Mouse (Mus musculus) heart, embryonic 11.5 days (tissue): ENCODE measurements at regions not wholly inside any gene's neighbourhood (a gene's known extent, or its start where the extent isn't known, plus 50 kb on each side); places are given as distances from the start of the nearest gene placed in this dataset.

Experiments used
- ATAC-seq: fragments of 200-750 bp; cut with Nextera tagmentation; replicated peaks from 2 replicates; pipeline ENCODE4 v1.8.0; 2017; ENCODE audit warnings: moderate library complexity; ENCODE audit not compliant: insufficient number of reproducible peaks, low FRiP score, low TSS enrichment
- H3K27ac ChIP-seq: fragments of 300-500 bp; sonication (generic); 2 replicates; pipeline ENCODE4 v1.5.1; 2014; ENCODE audit warnings: mild to moderate bottlenecking, low read depth, low read length
- H3K27me3 ChIP-seq: fragments of 300-500 bp; sonication (generic); 2 replicates; pipeline ENCODE4 v1.6.1; 2014; ENCODE audit warnings: mild to moderate bottlenecking, low read length, mixed read lengths; ENCODE audit not compliant: control insufficient read depth, insufficient read depth
- H3K36me3 ChIP-seq: fragments of 300-500 bp; sonication (generic); 2 replicates; pipeline ENCODE4 v1.6.1; 2014; ENCODE audit warnings: mild to moderate bottlenecking, low read length, moderate library complexity, mixed read lengths; ENCODE audit not compliant: control insufficient read depth, insufficient read depth
- H3K4me1 ChIP-seq: fragments of 300-500 bp; sonication (generic); 2 replicates; pipeline ENCODE4 v1.6.1; 2014; ENCODE audit warnings: low read length; ENCODE audit not compliant: control insufficient read depth, insufficient read depth
- H3K4me2 ChIP-seq: fragments of 300-500 bp; sonication (generic); 2 replicates; pipeline ENCODE4 v1.6.1; 2014; ENCODE audit warnings: mild to moderate bottlenecking, moderate library complexity
- H3K4me3 ChIP-seq: fragments of 300-500 bp; sonication (generic); 2 replicates; pipeline ENCODE4 v1.5.1; 2014; ENCODE audit warnings: low read depth, low read length
- H3K9ac ChIP-seq: fragments of 300-500 bp; sonication (generic); 2 replicates; pipeline ENCODE4 v1.6.1; 2014; ENCODE audit warnings: mild to moderate bottlenecking, low read depth, low read length, moderate library complexity
- H3K9me3 ChIP-seq: fragments of 300-500 bp; sonication (generic); replicated peaks from 2 replicates; pipeline ENCODE4 v1.6.1; 2016; ENCODE audit warnings: low read length; ENCODE audit not compliant: control insufficient read depth
- WGBS: fragments of 180-500 bp; shearing (Covaris S2); extraction: QIAGEN DNeasy Blood & Tissue Kit; methylation state at CpG from one replicate; pipeline ENCODE4 v1.1.7; 2014; ENCODE audit not compliant: insufficient replicate concordance; 5-methylcytosine and 5-hydroxymethylcytosine counted together

DNA sequence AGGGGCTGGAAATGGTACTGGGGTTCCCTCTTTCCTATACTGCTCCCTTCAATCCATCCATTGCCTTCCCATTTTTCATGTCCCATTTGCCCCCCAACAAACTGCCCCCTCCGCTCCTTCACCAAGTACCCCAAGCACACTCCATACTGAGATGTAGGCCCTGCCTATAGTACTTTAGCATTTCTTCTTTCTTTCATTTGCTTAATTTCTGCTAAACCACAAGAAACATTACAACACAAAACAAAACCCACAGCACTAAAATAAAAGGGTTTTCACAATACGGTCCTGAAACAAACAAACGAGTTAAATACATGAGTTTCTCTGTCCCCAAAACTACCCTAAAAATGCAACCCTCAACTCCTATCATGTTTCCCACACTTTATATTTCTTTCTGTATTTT is 122.8 kb downstream of the Irs2 start:
- Histone ChIP-seq H3K27me3 (0 out of 2 replicates have a peak, but pooled peaks cover under 1% of the 10 kb centered on the region), H3K36me3 (no peaks in the 10 kb centered on the region), H3K4me2 (no peak overlapping the region), H3K27ac (no peak overlapping the region), H3K4me3 (no peak overlapping the region), H3K9ac (no peak overlapping the region), H3K4me1 (peaks cover 4% of the 10 kb centered on the region), H3K9me3 (no peaks in the 10 kb centered on the region)
- ATAC-seq = no peak
- whole genome bisulfite sequencing = 87% methylated on average over 3 of the region's 3 CpGs

GRCm38 (mm10) chr8:10883418-10883817 is 124.8 kb downstream of the Irs2 start:
- Histone ChIP-seq H3K9ac (no peak overlapping the region), H3K4me2 (no peak overlapping the region), H3K9me3 (no peaks in the 10 kb centered on the region), H3K4me3 (no peak overlapping the region), H3K27me3 (0 out of 2 replicates have a peak, but pooled peaks cover 6% of the 10 kb centered on the region), H3K27ac (no peak overlapping the region), H3K36me3 (no peaks in the 10 kb centered on the region), H3K4me1 (peaks cover 4% of the 10 kb centered on the region)
- 42% methylated on average over 7 of the region's 7 CpGs for WGBS
- ATAC-seq = no peak

DNA sequence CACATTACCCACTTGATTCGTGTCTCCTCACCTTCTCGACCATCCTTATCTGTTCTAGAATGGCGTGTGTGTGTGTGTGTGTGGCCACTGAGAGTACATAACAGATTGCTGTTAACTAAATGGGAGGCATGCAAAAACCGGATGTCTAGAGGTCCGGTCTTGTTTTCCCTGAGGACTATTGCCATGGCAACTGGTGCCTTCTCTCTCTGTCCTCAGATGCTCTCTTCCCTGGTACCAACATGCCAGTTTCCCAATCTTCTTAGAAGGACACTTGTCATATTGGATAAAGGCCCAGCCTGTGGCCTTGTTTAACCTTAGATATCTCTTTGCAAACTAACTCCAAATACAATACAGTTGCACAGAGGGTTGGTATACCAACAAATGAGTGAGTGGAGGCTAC is 125.9 kb downstream of the Irs2 start:
- 64% methylated on average over 5 of the region's 5 CpGs for WGBS
- ATAC-seq = no peak
- Histone ChIP-seq H3K9ac (no peak overlapping the region), H3K4me1 (peaks cover 4% of the 10 kb centered on the region), H3K9me3 (no peaks in the 10 kb centered on the region), H3K36me3 (no peaks in the 10 kb centered on the region), H3K27ac (no peak overlapping the region), H3K4me2 (no peak overlapping the region), H3K27me3 (0 out of 2 replicates have a peak, but pooled peaks cover 6% of the 10 kb centered on the region), H3K4me3 (no peak overlapping the region)

DNA sequence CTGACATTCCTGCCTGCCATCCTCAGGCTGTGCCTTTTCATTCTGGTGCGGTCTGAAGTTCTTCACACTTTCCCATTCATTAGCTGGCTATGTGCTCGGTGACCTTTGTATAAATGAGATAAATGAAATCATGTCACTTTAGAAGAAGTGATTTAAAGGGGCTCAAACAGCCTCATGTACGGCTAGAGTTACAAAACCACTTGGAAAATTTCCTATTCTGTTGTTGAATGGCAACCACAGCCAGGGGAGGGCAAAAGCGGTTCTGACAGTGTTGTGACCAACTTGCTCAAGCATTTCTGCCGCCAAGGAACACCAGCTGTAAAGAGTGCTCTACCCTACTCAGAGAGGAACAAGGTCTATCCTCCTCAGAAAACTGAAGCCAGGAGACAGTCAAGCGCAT is 128.4 kb downstream of the Irs2 start:
- WGBS = 76% methylated on average over 6 of the region's 6 CpGs
- 0 out of 2 replicates have a peak, but pooled peaks cover 6% of the 10 kb centered on the region for H3K27me3 ChIP-seq
- H3K9me3 ChIP-seq = no peaks in the 10 kb centered on the region
- no peak overlapping the region for H3K4me2 ChIP-seq
- peaks cover 4% of the 10 kb centered on the region for H3K4me1 ChIP-seq
- no peak overlapping the region for H3K9ac ChIP-seq
- ATAC-seq = no peak
- no peak overlapping the region for H3K27ac ChIP-seq
- no peak overlapping the region for H3K4me3 ChIP-seq
- no peaks in the 10 kb centered on the region for H3K36me3 ChIP-seq

- ATAC-seq = no peak
- 79% methylated on average over 10 of the region's 10 CpGs for WGBS
- H3K4me2 ChIP-seq = no peak overlapping the region
- peaks cover 4% of the 10 kb centered on the region for H3K4me1 ChIP-seq
- H3K27ac ChIP-seq = no peak overlapping the region
- no peak overlapping the region for H3K9ac ChIP-seq
- H3K4me3 ChIP-seq = no peak overlapping the region
- no peaks in the 10 kb centered on the region for H3K9me3 ChIP-seq
- no peaks in the 10 kb centered on the region for H3K36me3 ChIP-seq
- 0 out of 2 replicates have a peak, but pooled peaks cover 6% of the 10 kb centered on the region for H3K27me3 ChIP-seq
These were observed 129.0 kb downstream of the Irs2 start for GRCm38 (mm10) chr8:10879049-10879847.

GRCm38 (mm10) chr8:10878371-10878770 is 129.9 kb downstream of the Irs2 start:
- Histone ChIP-seq H3K36me3 (no peaks in the 10 kb centered on the region), H3K4me3 (no peak overlapping the region), H3K27me3 (0 out of 2 replicates have a peak, but pooled peaks cover 6% of the 10 kb centered on the region), H3K4me2 (no peak overlapping the region), H3K4me1 (peaks cover 3% of the 10 kb centered on the region), H3K9ac (no peak overlapping the region), H3K9me3 (no peaks in the 10 kb centered on the region), H3K27ac (no peak overlapping the region)
- ATAC-seq = no peak
- 82% methylated on average over 4 of the region's 4 CpGs for WGBS

DNA sequence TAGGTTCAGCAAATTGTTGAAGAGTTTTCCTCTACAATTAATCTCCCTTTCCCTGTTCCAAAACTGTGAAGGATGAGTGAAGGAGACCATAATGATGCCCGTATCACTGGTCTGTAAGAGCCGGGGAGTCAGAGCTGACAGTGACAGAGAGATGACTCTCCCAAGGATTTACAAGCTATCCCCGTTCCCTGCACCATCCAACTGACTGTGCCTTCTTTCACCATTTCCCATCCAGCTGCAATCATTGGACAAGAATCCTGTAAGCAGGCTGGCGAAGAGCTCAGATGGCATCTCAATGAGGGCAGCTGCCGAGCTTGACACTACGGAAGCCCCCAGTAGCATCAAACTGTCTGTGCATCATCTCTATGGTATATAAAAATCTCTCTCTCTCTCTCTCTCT is 133.1 kb downstream of the Irs2 start:
- Histone ChIP-seq H3K36me3 (no peaks in the 10 kb centered on the region), H3K4me2 (no peak overlapping the region), H3K9me3 (no peaks in the 10 kb centered on the region), H3K27ac (no peak overlapping the region), H3K27me3 (0 out of 2 replicates have a peak, but pooled peaks cover 3% of the 10 kb centered on the region), H3K9ac (no peak overlapping the region), H3K4me3 (no peak overlapping the region), H3K4me1 (no peaks in the 10 kb centered on the region)
- ATAC-seq = no peak
- WGBS = 75% methylated on average over 6 of the region's 6 CpGs

DNA sequence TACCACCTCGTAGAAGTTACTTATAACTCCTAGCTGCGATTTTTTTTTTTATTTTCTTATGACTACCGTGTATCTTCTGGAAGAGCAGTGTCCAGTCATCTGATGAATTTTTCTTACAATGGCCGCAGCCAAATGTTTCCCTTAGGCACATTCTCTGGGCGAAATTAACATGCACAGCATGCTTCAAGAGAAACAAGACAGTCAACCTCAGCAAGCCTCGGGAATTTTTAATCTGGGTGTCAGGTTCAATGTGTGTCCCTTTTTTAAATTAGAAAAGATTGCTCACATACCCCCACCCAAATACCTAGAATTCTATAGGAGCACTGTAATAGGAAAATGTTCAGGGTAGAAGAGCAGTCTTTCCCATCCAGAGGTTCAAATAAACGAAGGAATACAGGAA is 136.8 kb downstream of the Irs2 start:
- no peaks in the 10 kb centered on the region for H3K4me1 ChIP-seq
- H3K9ac ChIP-seq = no peak overlapping the region
- no peaks in the 10 kb centered on the region for H3K27me3 ChIP-seq
- no peak overlapping the region for H3K4me3 ChIP-seq
- no peak for ATAC-seq
- no peaks in the 10 kb centered on the region for H3K36me3 ChIP-seq
- 63% methylated on average over 7 of the region's 7 CpGs for WGBS
- H3K4me2 ChIP-seq = no peak overlapping the region
- H3K27ac ChIP-seq = no peak overlapping the region
- H3K9me3 ChIP-seq = no peaks in the 10 kb centered on the region
